Mouse (Mus musculus): ENCODE measurements around the gene Hmces. TPM values are rescaled to one million over a fixed set of nuclear protein-coding genes. Genes with fewer than 3 reads are reported as not detected.
A peak's percentile ranks its signal among the peaks of the same experiment; 100 is the strongest.

Hmces gene
- polyA plus RNA-seq, 1 experiment = 1.4 TPM

DNA sequence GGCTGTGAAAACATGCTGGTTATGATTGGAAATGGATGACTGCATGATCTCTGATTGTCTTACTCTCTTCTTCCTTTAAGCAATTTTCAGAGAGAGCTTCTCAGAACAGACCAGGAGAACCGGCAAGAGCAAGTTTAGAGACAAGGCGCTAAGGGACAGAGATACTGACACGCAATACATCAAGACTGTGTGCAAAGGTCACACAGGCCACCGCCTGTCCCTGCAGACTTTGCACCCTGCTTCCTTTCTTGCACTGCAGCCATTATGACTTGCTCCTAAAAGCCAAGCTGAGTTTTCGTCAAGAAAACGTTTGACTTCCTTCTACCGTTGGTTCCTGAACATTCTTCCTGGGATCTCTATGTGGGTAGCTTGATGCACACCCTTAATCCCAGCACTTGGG lies 38.2 kb upstream of the Hmces start:
- Histone ChIP-seq H3K4me1 (ENCODE audit: control insufficient read depth) (peaks cover 19% of the 10 kb centered on the region), H3K27me3 (ENCODE audit: control insufficient read depth) (0 out of 2 replicates have a peak, but pooled peaks cover 2% of the 10 kb centered on the region), H3K4me3 (replicated peaks) (no peak overlapping the region), H3K9me3 (ENCODE audit: control insufficient read depth, low read length) (0 out of 2 replicates have a peak, but pooled peaks cover 2% of the 10 kb centered on the region), H3K36me3 (ENCODE audit: control insufficient read depth) (no peaks in the 10 kb centered on the region)
- TF ChIP-seq TAL1 (IDR thresholded peaks at IDR 0.05; ENCODE audit: low read length) = no peak
- no peak for TF ChIP-seq GATA1 (IDR thresholded peaks at IDR 0.05; ENCODE audit: low read length)

DNA sequence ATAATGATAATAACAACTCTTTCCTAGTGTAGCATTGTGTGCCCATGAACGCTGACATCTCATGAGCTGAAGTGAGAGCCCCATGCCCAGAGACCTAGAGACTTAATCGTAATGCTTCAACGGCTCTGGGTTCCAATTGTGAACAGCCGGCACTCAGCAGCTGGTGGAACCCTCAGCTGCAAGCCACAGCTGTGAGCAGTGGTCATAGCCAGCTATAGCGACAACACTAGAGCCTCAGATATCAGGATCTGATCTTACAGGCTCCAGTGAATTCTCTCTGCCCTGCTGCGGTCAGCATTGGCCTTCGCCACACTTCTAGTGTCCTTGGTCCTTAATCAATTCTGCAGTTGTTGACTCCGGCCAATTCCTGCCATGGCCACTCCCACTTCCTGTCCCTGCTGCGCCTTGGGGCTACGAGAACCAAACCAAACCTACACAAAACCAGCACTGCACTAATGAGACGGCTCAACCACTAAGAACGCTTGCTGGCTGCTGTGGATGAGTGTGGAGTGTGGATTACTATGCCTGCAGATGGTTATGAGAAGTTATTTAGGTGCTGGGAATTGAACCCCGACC lies 37.6 kb upstream of the Hmces start:
- Histone ChIP-seq H3K9me3 (ENCODE audit: control insufficient read depth, low read length) (0 out of 2 replicates have a peak, but pooled peaks cover 2% of the 10 kb centered on the region), H3K36me3 (ENCODE audit: control insufficient read depth) (no peaks in the 10 kb centered on the region), H3K4me1 (ENCODE audit: control insufficient read depth) (peaks cover 17% of the 10 kb centered on the region), H3K27me3 (ENCODE audit: control insufficient read depth) (peaks cover 2% of the 10 kb centered on the region; the same call in 1 of the 2 replicates), H3K4me3 (replicated peaks) (peak overlapping the region; percentile 29)
- no peak for TF ChIP-seq TAL1 (IDR thresholded peaks at IDR 0.05; ENCODE audit: low read length)

DNA sequence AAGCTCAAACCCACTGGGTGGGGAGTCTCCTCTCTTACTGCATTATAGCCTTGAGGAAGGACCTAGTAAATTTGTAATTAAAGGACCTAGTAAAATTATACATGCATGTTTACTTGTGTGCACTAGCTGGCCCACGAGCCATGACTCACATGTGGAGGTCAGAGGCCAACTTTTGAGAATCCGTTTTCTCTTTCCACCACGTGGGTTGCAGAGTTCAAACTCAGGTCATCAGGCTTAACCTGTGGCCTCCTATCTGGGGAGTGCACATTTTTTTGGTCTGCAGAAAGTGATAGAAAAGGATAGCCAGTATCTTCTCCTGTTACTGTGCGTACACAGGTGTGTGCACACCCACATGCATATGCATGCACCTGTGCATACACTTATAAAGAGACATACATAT lies 34.7 kb upstream of the Hmces start:
- Histone ChIP-seq H3K4me3 (replicated peaks) (no peak overlapping the region), H3K4me1 (ENCODE audit: control insufficient read depth) (peaks cover 17% of the 10 kb centered on the region)
- no peak for TF ChIP-seq GATA1 (IDR thresholded peaks at IDR 0.05; ENCODE audit: low read length)
- TF ChIP-seq TAL1 (IDR thresholded peaks at IDR 0.05; ENCODE audit: low read length) = no peak

DNA sequence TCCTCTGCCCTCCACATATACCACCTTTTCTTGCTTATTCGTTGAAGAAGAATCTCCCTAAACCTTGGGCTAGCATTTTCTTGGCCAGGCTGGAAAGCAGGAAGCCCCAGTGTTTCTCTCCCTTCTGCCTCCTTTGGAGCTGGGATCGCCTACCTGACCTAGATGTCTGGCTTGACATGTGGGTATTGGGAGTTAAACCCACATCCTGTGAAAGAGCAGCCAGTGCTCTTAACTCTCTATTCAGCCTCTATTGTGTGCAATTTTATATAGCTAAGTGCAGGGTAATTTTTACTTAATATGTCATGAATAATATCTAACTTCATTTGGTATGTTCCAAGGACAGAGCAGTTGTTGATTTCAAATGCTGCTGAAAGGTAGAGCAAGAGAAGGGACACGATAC lies 34.1 kb upstream of the Hmces start:
- no peak for TF ChIP-seq GATA1 (IDR thresholded peaks at IDR 0.05; ENCODE audit: low read length)
- TF ChIP-seq TAL1 (IDR thresholded peaks at IDR 0.05; ENCODE audit: low read length) = no peak
- H3K27me3 ChIP-seq (ENCODE audit: control insufficient read depth) = peaks cover 4% of the 10 kb centered on the region; the same call in 1 of the 2 replicates

More for the DNA sequence above, 34.7 kb upstream of the Hmces start:
- H3K36me3 ChIP-seq (ENCODE audit: control insufficient read depth) = no peaks in the 10 kb centered on the region
- H3K9me3 ChIP-seq (ENCODE audit: control insufficient read depth, low read length) = 0 out of 2 replicates have a peak, but pooled peaks cover 2% of the 10 kb centered on the region
- H3K27me3 ChIP-seq (ENCODE audit: control insufficient read depth) = peaks cover 4% of the 10 kb centered on the region; the same call in 1 of the 2 replicates

GRCm38 (mm10) chr6:87882221-87882620 lies 31.5 kb upstream of the Hmces start:
- Histone ChIP-seq H3K4me1 (ENCODE audit: control insufficient read depth) (peaks cover 8% of the 10 kb centered on the region), H3K9me3 (ENCODE audit: control insufficient read depth, low read length) (no peaks in the 10 kb centered on the region), H3K36me3 (ENCODE audit: control insufficient read depth) (no peaks in the 10 kb centered on the region), H3K4me3 (replicated peaks) (no peak overlapping the region), H3K27me3 (ENCODE audit: control insufficient read depth) (peaks cover 4% of the 10 kb centered on the region; the same call in 1 of the 2 replicates)
- TF ChIP-seq TAL1 (IDR thresholded peaks at IDR 0.05; ENCODE audit: low read length) (no peak), GATA1 (IDR thresholded peaks at IDR 0.05; ENCODE audit: low read length) (no peak)

More for the DNA sequence above, 34.1 kb upstream of the Hmces start:
- Histone ChIP-seq H3K4me1 (ENCODE audit: control insufficient read depth) (peaks cover 17% of the 10 kb centered on the region), H3K9me3 (ENCODE audit: control insufficient read depth, low read length) (no peaks in the 10 kb centered on the region), H3K4me3 (replicated peaks) (no peak overlapping the region), H3K36me3 (ENCODE audit: control insufficient read depth) (no peaks in the 10 kb centered on the region)

- H3K27me3 ChIP-seq (ENCODE audit: control insufficient read depth) = peaks cover 4% of the 10 kb centered on the region; the same call in 1 of the 2 replicates
- peaks cover 11% of the 10 kb centered on the region for H3K4me1 ChIP-seq (ENCODE audit: control insufficient read depth)
- no peaks in the 10 kb centered on the region for H3K9me3 ChIP-seq (ENCODE audit: control insufficient read depth, low read length)
- H3K36me3 ChIP-seq (ENCODE audit: control insufficient read depth) = no peaks in the 10 kb centered on the region
- TF ChIP-seq GATA1 (IDR thresholded peaks at IDR 0.05; ENCODE audit: low read length) (no peak), TAL1 (IDR thresholded peaks at IDR 0.05; ENCODE audit: low read length) (no peak)
- no peak overlapping the region for H3K4me3 ChIP-seq (replicated peaks)
Measured at GRCm38 (mm10) chr6:87882816-87883215, 30.9 kb upstream of the Hmces start.

DNA sequence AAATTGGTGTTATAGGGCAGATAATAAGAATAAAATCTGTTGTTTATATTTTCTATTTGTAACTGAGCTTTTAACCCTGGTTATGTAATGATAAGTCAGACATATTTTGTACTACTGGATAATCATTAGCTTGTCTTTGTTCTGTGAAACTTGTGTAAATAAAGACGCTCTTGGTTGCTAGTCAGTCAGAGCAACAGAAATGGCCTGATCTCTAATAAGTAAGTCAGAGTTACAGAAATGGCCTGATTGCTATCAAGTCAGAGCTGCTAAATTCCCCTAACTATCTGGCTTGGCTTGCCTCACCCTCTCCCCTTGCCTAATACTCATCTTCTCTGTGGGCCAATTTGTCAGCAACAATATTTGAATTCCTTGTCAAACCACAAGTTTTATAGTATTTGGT lies 27.0 kb upstream of the Hmces start:
- peaks cover 21% of the 10 kb centered on the region for H3K4me1 ChIP-seq (ENCODE audit: control insufficient read depth)
- TF ChIP-seq GATA1 (IDR thresholded peaks at IDR 0.05; ENCODE audit: low read length) = no peak
- TF ChIP-seq TAL1 (IDR thresholded peaks at IDR 0.05; ENCODE audit: low read length) = no peak
- no peak overlapping the region for H3K4me3 ChIP-seq (replicated peaks)
- H3K36me3 ChIP-seq (ENCODE audit: control insufficient read depth) = peaks cover 32% of the 10 kb centered on the region
- H3K27me3 ChIP-seq (ENCODE audit: control insufficient read depth) = peaks cover 2% of the 10 kb centered on the region; the same call in 1 of the 2 replicates
- no peaks in the 10 kb centered on the region for H3K9me3 ChIP-seq (ENCODE audit: control insufficient read depth, low read length)

- peaks cover 2% of the 10 kb centered on the region; the same call in 1 of the 2 replicates for H3K27me3 ChIP-seq (ENCODE audit: control insufficient read depth)
- H3K9me3 ChIP-seq (ENCODE audit: control insufficient read depth, low read length) = no peaks in the 10 kb centered on the region
- H3K36me3 ChIP-seq (ENCODE audit: control insufficient read depth) = peaks cover 42% of the 10 kb centered on the region
- peaks cover 21% of the 10 kb centered on the region for H3K4me1 ChIP-seq (ENCODE audit: control insufficient read depth)
- TF ChIP-seq TAL1 (IDR thresholded peaks at IDR 0.05; ENCODE audit: low read length) (no peak), GATA1 (IDR thresholded peaks at IDR 0.05; ENCODE audit: low read length) (no peak)
- peak within 1 kb of the TSS; percentile 78 for H3K4me3 ChIP-seq (replicated peaks)
Measured at GRCm38 (mm10) chr6:87887594-87888233, 26.0 kb upstream of the Hmces start, which contains the start of gene Copg1. Copg1 (plus strand) TSS chr6:87887814.

DNA sequence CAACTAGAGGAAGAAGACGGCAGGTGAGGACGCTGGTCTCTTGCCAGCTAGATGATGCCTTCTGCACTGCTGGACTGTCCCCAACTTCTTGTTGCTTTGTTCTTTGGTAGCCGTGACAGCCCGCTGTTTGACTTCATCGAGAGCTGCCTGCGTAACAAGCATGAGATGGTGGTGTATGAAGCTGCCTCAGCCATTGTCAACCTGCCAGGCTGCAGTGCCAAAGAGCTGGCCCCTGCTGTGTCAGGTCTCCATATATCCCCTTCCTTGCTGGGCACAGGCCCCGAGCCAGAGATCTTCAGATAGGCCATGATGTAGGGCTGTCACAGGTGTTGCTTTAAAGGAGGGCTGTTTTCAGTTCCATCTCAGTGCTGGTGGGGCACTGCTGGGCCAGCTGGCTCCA lies 19.8 kb upstream of the Hmces start:
- Histone ChIP-seq H3K27me3 (ENCODE audit: control insufficient read depth) (no peaks in the 10 kb centered on the region), H3K9me3 (ENCODE audit: control insufficient read depth, low read length) (no peaks in the 10 kb centered on the region), H3K4me1 (ENCODE audit: control insufficient read depth) (peaks cover 2% of the 10 kb centered on the region), H3K36me3 (ENCODE audit: control insufficient read depth) (peaks cover 100% of the 10 kb centered on the region), H3K4me3 (replicated peaks) (no peak overlapping the region)
- TF ChIP-seq GATA1 (IDR thresholded peaks at IDR 0.05; ENCODE audit: low read length) (no peak), TAL1 (IDR thresholded peaks at IDR 0.05; ENCODE audit: low read length) (no peak)

All from erythroblast, embryonic 14.5 days (primary cell).